Mouse (Mus musculus) urinary bladder, postnatal 25 days (tissue): Measurements from ENCODE around the gene Med23.

ENCODE experiments used
- DNase-seq: peaks from one replicate; pipeline ENCODE4 v3.0.0; 2022; ENCODE audit warnings: low spot score

The Med23 gene

GRCm38 (mm10) chr10:24961889-24962288 lies 92.1 kb downstream of the Med23 start:
- no peak for DNase-seq
